Mouse (Mus musculus): ENCODE data around the gene Tbc1d22a. TPM values are rescaled to one million over a fixed set of nuclear protein-coding genes. Genes with fewer than 3 reads are reported as not detected.

Tbc1d22a gene
- polyA plus RNA-seq, 1 experiment from 2014 or later = 12.5 TPM

DNA sequence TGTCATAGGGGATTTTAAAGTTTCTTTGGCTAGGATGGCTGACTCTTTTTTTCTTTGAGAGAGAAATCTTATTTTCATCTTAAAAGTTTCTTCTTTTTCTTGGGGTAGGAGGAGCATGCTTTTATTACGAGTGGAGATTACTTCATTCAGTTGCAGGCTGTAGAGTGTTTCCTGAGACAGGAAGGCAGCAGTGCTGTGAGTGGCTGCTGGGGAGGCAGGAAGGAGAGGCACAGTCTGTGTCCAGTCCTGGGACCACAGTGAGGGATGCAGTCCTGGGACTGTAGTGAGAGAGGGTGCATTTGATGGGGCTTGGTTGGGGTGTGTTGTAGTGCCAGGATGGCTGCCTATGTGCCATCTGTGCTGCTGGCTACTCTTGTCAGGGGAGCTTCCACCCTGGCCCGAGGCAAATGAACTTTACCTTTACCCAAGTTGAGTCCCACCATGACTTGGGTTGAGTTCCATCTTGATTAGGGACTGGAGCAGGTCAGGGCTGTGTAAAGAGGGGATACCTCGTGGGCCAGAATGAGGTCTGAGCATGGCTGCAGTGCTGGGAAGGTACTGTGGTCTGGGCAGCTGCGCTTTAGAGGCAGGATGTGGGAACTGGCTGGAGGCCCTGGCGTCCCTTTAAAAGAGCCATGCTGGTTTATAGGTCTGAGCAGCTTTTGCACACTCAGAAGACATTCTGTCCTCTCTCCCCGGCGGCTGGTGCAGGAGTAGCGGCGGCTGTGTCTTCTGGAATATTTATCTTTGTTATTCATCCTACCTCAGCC is 43.8 kb downstream of the Tbc1d22a start:
- H3K27ac ChIP-seq (ENCODE audit: low read length) = no peak overlapping the region

DNA sequence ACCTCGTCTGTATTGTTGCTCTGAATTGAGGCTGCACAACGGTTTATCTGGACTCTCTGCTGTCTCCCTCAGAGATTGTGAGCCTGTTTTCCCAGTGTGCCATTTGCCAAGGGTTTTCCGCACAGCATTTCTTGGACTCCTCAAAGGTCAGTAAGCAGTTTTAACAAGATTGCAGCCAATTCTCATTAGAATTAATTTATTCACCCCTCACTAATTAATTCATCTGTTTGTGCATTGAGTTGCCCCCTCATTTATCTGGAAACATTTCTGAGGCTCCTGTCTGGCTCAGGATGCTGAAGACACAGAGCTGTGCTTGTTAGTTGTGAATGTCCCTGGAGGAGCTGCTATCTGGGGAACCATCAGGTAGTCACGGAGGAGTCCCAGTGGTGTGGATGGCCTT is 45.0 kb downstream of the Tbc1d22a start:
- Histone ChIP-seq H3K9me3 (ENCODE audit: control insufficient read depth, low read length) (no peaks in the 10 kb centered on the region), H3K4me1 (ENCODE audit: control insufficient read depth, insufficient read depth, low read length) (no peaks in the 10 kb centered on the region), H3K9ac (ENCODE audit: low read depth, low read length) (no peak overlapping the region), H3K4me3 (ENCODE audit: low read length) (no peak overlapping the region), H3K27ac (ENCODE audit: low read length) (no peak overlapping the region), H3K36me3 (ENCODE audit: control insufficient read depth, insufficient read depth, low read length) (no peaks in the 10 kb centered on the region), H3K27me3 (replicated peaks; ENCODE audit: control insufficient read depth, insufficient read depth, low read length) (no peaks in the 10 kb centered on the region), H3K4me2 (ENCODE audit: low read depth, low read length) (no peak overlapping the region)
- WGBS = 79% methylated on average over 4 of the region's 4 CpGs
- ATAC-seq = no peak

More for the DNA sequence above, 43.8 kb downstream of the Tbc1d22a start:
- Histone ChIP-seq H3K4me3 (ENCODE audit: low read length) (no peak overlapping the region), H3K4me2 (ENCODE audit: low read depth, low read length) (no peak overlapping the region), H3K36me3 (ENCODE audit: control insufficient read depth, insufficient read depth, low read length) (no peaks in the 10 kb centered on the region), H3K9me3 (ENCODE audit: control insufficient read depth, low read length) (no peaks in the 10 kb centered on the region), H3K9ac (ENCODE audit: low read depth, low read length) (no peak overlapping the region), H3K27me3 (replicated peaks; ENCODE audit: control insufficient read depth, insufficient read depth, low read length) (no peaks in the 10 kb centered on the region), H3K4me1 (ENCODE audit: control insufficient read depth, insufficient read depth, low read length) (no peaks in the 10 kb centered on the region)
- WGBS = 73% methylated on average over 9 of the region's 9 CpGs
- ATAC-seq = no peak

- no peaks in the 10 kb centered on the region for H3K9me3 ChIP-seq (ENCODE audit: control insufficient read depth, low read length)
These were observed 45.9 kb downstream of the Tbc1d22a start for GRCm38 (mm10) chr15:86260111-86260510.

GRCm38 (mm10) chr15:86264389-86264788 is 50.1 kb downstream of the Tbc1d22a start:
- H3K9me3 ChIP-seq (ENCODE audit: control insufficient read depth, low read length) = no peaks in the 10 kb centered on the region
- no peak overlapping the region for H3K4me2 ChIP-seq (ENCODE audit: low read depth, low read length)
- 79% methylated on average over 3 of the region's 3 CpGs for WGBS
- no peak overlapping the region for H3K9ac ChIP-seq (ENCODE audit: low read depth, low read length)
- H3K4me3 ChIP-seq (ENCODE audit: low read length) = no peak overlapping the region
- H3K27me3 ChIP-seq (replicated peaks; ENCODE audit: control insufficient read depth, insufficient read depth, low read length) = no peaks in the 10 kb centered on the region
- no peaks in the 10 kb centered on the region for H3K36me3 ChIP-seq (ENCODE audit: control insufficient read depth, insufficient read depth, low read length)
- ATAC-seq = no peak
- no peaks in the 10 kb centered on the region for H3K4me1 ChIP-seq (ENCODE audit: control insufficient read depth, insufficient read depth, low read length)
- H3K27ac ChIP-seq (ENCODE audit: low read length) = no peak overlapping the region

More at GRCm38 (mm10) chr15:86260111-86260510, 45.9 kb downstream of the Tbc1d22a start:
- no peak for ATAC-seq
- no peaks in the 10 kb centered on the region for H3K36me3 ChIP-seq (ENCODE audit: control insufficient read depth, insufficient read depth, low read length)
- H3K4me3 ChIP-seq (ENCODE audit: low read length) = no peak overlapping the region
- WGBS = 81% methylated on average over 4 of the region's 4 CpGs
- H3K27me3 ChIP-seq (replicated peaks; ENCODE audit: control insufficient read depth, insufficient read depth, low read length) = no peaks in the 10 kb centered on the region
- no peaks in the 10 kb centered on the region for H3K4me1 ChIP-seq (ENCODE audit: control insufficient read depth, insufficient read depth, low read length)
- H3K4me2 ChIP-seq (ENCODE audit: low read depth, low read length) = no peak overlapping the region
- H3K9ac ChIP-seq (ENCODE audit: low read depth, low read length) = no peak overlapping the region
- H3K27ac ChIP-seq (ENCODE audit: low read length) = no peak overlapping the region

GRCm38 (mm10) chr15:86264803-86265202 is 50.5 kb downstream of the Tbc1d22a start:
- Histone ChIP-seq H3K4me3 (ENCODE audit: low read length) (no peak overlapping the region), H3K9ac (ENCODE audit: low read depth, low read length) (no peak overlapping the region), H3K36me3 (ENCODE audit: control insufficient read depth, insufficient read depth, low read length) (no peaks in the 10 kb centered on the region), H3K27me3 (replicated peaks; ENCODE audit: control insufficient read depth, insufficient read depth, low read length) (no peaks in the 10 kb centered on the region), H3K4me1 (ENCODE audit: control insufficient read depth, insufficient read depth, low read length) (no peaks in the 10 kb centered on the region), H3K9me3 (ENCODE audit: control insufficient read depth, low read length) (no peaks in the 10 kb centered on the region), H3K4me2 (ENCODE audit: low read depth, low read length) (no peak overlapping the region), H3K27ac (ENCODE audit: low read length) (no peak overlapping the region)
- no peak for ATAC-seq
- WGBS = 73% methylated on average over 7 of the region's 7 CpGs

- ATAC-seq = no peak
- Histone ChIP-seq H3K4me3 (ENCODE audit: low read length) (no peak overlapping the region), H3K9me3 (ENCODE audit: control insufficient read depth, low read length) (no peaks in the 10 kb centered on the region), H3K4me2 (ENCODE audit: low read depth, low read length) (no peak overlapping the region), H3K4me1 (ENCODE audit: control insufficient read depth, insufficient read depth, low read length) (no peaks in the 10 kb centered on the region), H3K9ac (ENCODE audit: low read depth, low read length) (no peak overlapping the region), H3K36me3 (ENCODE audit: control insufficient read depth, insufficient read depth, low read length) (no peaks in the 10 kb centered on the region), H3K27ac (ENCODE audit: low read length) (no peak overlapping the region), H3K27me3 (replicated peaks; ENCODE audit: control insufficient read depth, insufficient read depth, low read length) (no peaks in the 10 kb centered on the region)
- 83% methylated on average over 4 of the region's 4 CpGs for WGBS
These were observed 52.7 kb downstream of the Tbc1d22a start for GRCm38 (mm10) chr15:86266975-86267374.

- Histone ChIP-seq H3K4me1 (ENCODE audit: control insufficient read depth, insufficient read depth, low read length) (no peaks in the 10 kb centered on the region), H3K4me3 (ENCODE audit: low read length) (no peak overlapping the region), H3K27me3 (replicated peaks; ENCODE audit: control insufficient read depth, insufficient read depth, low read length) (no peaks in the 10 kb centered on the region), H3K9ac (ENCODE audit: low read depth, low read length) (no peak overlapping the region), H3K9me3 (ENCODE audit: control insufficient read depth, low read length) (no peaks in the 10 kb centered on the region), H3K27ac (ENCODE audit: low read length) (no peak overlapping the region), H3K4me2 (ENCODE audit: low read depth, low read length) (no peak overlapping the region), H3K36me3 (ENCODE audit: control insufficient read depth, insufficient read depth, low read length) (no peaks in the 10 kb centered on the region)
- no peak for ATAC-seq
- 71% methylated on average over 1 of the region's 1 CpGs for WGBS
These were observed 54.3 kb downstream of the Tbc1d22a start for GRCm38 (mm10) chr15:86268526-86268925.

DNA sequence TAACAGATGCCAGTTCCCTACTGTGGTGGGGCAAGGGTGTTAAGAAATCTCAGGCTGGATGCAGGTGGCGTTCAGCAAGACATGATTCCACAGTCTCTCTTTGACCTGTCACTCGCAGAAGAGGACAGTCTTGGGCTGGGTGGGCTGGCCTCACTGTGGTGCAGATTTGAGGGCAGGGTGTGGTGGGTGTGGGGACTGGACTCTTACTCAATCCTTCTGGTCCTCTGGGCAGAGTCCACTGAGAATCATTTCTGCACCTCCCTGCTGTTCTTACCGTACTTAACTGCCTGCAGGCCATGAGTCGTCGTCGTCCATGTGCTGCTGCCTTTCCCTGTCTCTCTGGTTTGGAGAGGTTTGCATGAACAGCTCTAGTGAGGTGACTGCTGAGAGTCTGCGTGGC is 61.5 kb downstream of the Tbc1d22a start:
- H3K4me3 ChIP-seq (ENCODE audit: low read length) = no peak overlapping the region
- H3K27me3 ChIP-seq (replicated peaks; ENCODE audit: control insufficient read depth, insufficient read depth, low read length) = no peaks in the 10 kb centered on the region
- no peak overlapping the region for H3K9ac ChIP-seq (ENCODE audit: low read depth, low read length)
- ATAC-seq = peak; percentile 75
- H3K9me3 ChIP-seq (ENCODE audit: control insufficient read depth, low read length) = no peaks in the 10 kb centered on the region
- H3K4me2 ChIP-seq (ENCODE audit: low read depth, low read length) = no peak overlapping the region
- WGBS = 69% methylated on average over 7 of the region's 7 CpGs
- H3K27ac ChIP-seq (ENCODE audit: low read length) = no peak overlapping the region
- H3K36me3 ChIP-seq (ENCODE audit: control insufficient read depth, insufficient read depth, low read length) = no peaks in the 10 kb centered on the region
- peaks cover 29% of the 10 kb centered on the region for H3K4me1 ChIP-seq (ENCODE audit: control insufficient read depth, insufficient read depth, low read length)

GRCm38 (mm10) chr15:86276538-86277264 is 62.4 kb downstream of the Tbc1d22a start:
- H3K4me3 ChIP-seq (ENCODE audit: low read length) = no peak overlapping the region
- WGBS = 74% methylated on average over 11 of the region's 11 CpGs

More at GRCm38 (mm10) chr15:86276538-86277264, 62.4 kb downstream of the Tbc1d22a start:
- H3K4me1 ChIP-seq (ENCODE audit: control insufficient read depth, insufficient read depth, low read length) = peaks cover 29% of the 10 kb centered on the region
- no peak for ATAC-seq
- no peak overlapping the region for H3K9ac ChIP-seq (ENCODE audit: low read depth, low read length)
- no peak overlapping the region for H3K27ac ChIP-seq (ENCODE audit: low read length)
- no peaks in the 10 kb centered on the region for H3K27me3 ChIP-seq (replicated peaks; ENCODE audit: control insufficient read depth, insufficient read depth, low read length)
- no peak overlapping the region for H3K4me2 ChIP-seq (ENCODE audit: low read depth, low read length)
- no peaks in the 10 kb centered on the region for H3K9me3 ChIP-seq (ENCODE audit: control insufficient read depth, low read length)
- no peaks in the 10 kb centered on the region for H3K36me3 ChIP-seq (ENCODE audit: control insufficient read depth, insufficient read depth, low read length)
